Mouse (Mus musculus) lung, postnatal 0 days (tissue): ENCODE measurements around the gene D430042O09Rik. TPM values are rescaled to one million over a fixed set of nuclear protein-coding genes. Genes with fewer than 3 reads are reported as not detected.

ENCODE experiments used
- ATAC-seq: fragments of 200-750 bp; cut with Nextera tagmentation; 2 replicates; pipeline ENCODE4 v1.8.0; 2017; ENCODE audit warnings: moderate library complexity
- DNase-seq: peaks from one replicate; pipeline ENCODE4 v3.0.0-alpha.2; 2016; ENCODE audit warnings: low spot score
- H3K27ac ChIP-seq: fragments of 300-500 bp; sonication (generic); 2 replicates; pipeline ENCODE4 v1.5.1; 2014; ENCODE audit warnings: antibody characterized with exemption, mild to moderate bottlenecking, low read length, mixed read lengths
- H3K27me3 ChIP-seq: fragments of 300-500 bp; sonication (generic); replicated peaks from 2 replicates; pipeline ENCODE4 v1.6.1; 2014; ENCODE audit warnings: low read length, mixed read lengths; ENCODE audit not compliant: insufficient read depth
- H3K36me3 ChIP-seq: fragments of 300-500 bp; sonication (generic); 2 replicates; pipeline ENCODE4 v1.6.1; 2014; ENCODE audit warnings: low read length, mixed read lengths; ENCODE audit not compliant: insufficient read depth
- H3K4me1 ChIP-seq: fragments of 300-500 bp; sonication (generic); 2 replicates; pipeline ENCODE4 v1.6.1; 2014; ENCODE audit warnings: antibody characterized with exemption, low read depth, low read length, mixed read lengths; ENCODE audit not compliant: insufficient read depth
- H3K4me2 ChIP-seq: fragments of 300-500 bp; sonication (generic); replicated peaks from 2 replicates; pipeline ENCODE4 v1.6.1; 2014; ENCODE audit warnings: low read depth, mild to moderate bottlenecking, low read length, moderate library complexity, mixed read lengths
- H3K4me3 ChIP-seq: fragments of 300-500 bp; sonication (generic); 2 replicates; pipeline ENCODE4 v1.5.1; 2014; ENCODE audit warnings: low read depth, low read length
- H3K9ac ChIP-seq: fragments of 300-500 bp; sonication (generic); replicated peaks from 2 replicates; pipeline ENCODE4 v1.6.1; 2014; ENCODE audit warnings: low read depth, mild to moderate bottlenecking
- H3K9me3 ChIP-seq: fragments of 300-500 bp; sonication (generic); 2 replicates; pipeline ENCODE4 v1.6.1; 2016; ENCODE audit warnings: low read length, mixed read lengths
- CTCF ChIP-seq: IDR thresholded peaks from 2 replicates; pipeline ENCODE4 v1.5.1; 2016; ENCODE audit warnings: antibody characterized with exemption, mild to moderate bottlenecking
- EP300 ChIP-seq: IDR thresholded peaks from 2 replicates; pipeline ENCODE4 v1.6.1; 2016; ENCODE audit warnings: antibody characterized with exemption, mild to moderate bottlenecking, control low read depth
- WGBS: fragments of 180-500 bp; shearing (Covaris S2); extraction: QIAGEN DNeasy Blood & Tissue Kit; methylation state at CpG from one replicate; pipeline ENCODE4 v1.1.7; 2014; 5-methylcytosine and 5-hydroxymethylcytosine counted together
- polyA plus RNA-seq: library from polyadenylated mRNA; unstranded; fragments of >200 nt; fragmentation: Nextera tagmentation; extraction: Ambion mirVana; gene quantifications from 2 replicates; pipeline ENCODE4 v1.2.1, GENCODE M21; 2015

The D430042O09Rik gene
- polyA plus RNA-seq, 1 experiment from 2014 or later: 5.8 TPM

GRCm38 (mm10) chr7:125757896-125758623 is 50.4 kb downstream of the D430042O09Rik start:
- H3K9ac ChIP-seq: no peak overlapping the region
- WGBS: 50% methylated on average over 6 of the region's 6 CpGs
- H3K4me2 ChIP-seq: no peak overlapping the region
- DNase-seq (peak; percentile 40), ATAC-seq (peak; percentile 55)
- peaks cover 6% of the 10 kb centered on the region; the same call in 1 of the 2 replicates for H3K4me1 ChIP-seq
- 0 out of 2 replicates have a peak, but pooled peaks cover 3% of the 10 kb centered on the region for H3K36me3 ChIP-seq
- TF ChIP-seq EP300 (no peak), CTCF (no peak)
- H3K27ac ChIP-seq: no peak overlapping the region
- no peak overlapping the region for H3K4me3 ChIP-seq
- no peaks in the 10 kb centered on the region for H3K9me3 ChIP-seq
- H3K27me3 ChIP-seq: no peaks in the 10 kb centered on the region

- Histone ChIP-seq H3K9me3 (no peaks in the 10 kb centered on the region), H3K27me3 (no peaks in the 10 kb centered on the region), H3K27ac (no peak overlapping the region), H3K4me3 (no peak overlapping the region), H3K4me2 (no peak overlapping the region), H3K9ac (no peak overlapping the region), H3K4me1 (peaks cover 4% of the 10 kb centered on the region; the same call in 1 of the 2 replicates), H3K36me3 (no peaks in the 10 kb centered on the region)
- DNase-seq: peak; percentile 55
- WGBS: 72% methylated on average over 2 of the region's 2 CpGs
- TF ChIP-seq CTCF (no peak), EP300 (0 out of 2 replicates have a peak, but pooled peaks have one; percentile 22)
- peak; percentile 27; the same call in 1 of the 2 replicates for ATAC-seq
These were observed 54.6 kb downstream of the D430042O09Rik start for GRCm38 (mm10) chr7:125762289-125762688.

GRCm38 (mm10) chr7:125762883-125763830 is 55.5 kb downstream of the D430042O09Rik start:
- Histone ChIP-seq H3K4me1 (peaks cover 4% of the 10 kb centered on the region; the same call in 1 of the 2 replicates), H3K9me3 (no peaks in the 10 kb centered on the region), H3K27me3 (no peaks in the 10 kb centered on the region), H3K9ac (no peak overlapping the region), H3K36me3 (no peaks in the 10 kb centered on the region), H3K4me3 (no peak overlapping the region), H3K27ac (peak overlapping the region; percentile 38; the same call in 1 of the 2 replicates), H3K4me2 (no peak overlapping the region)
- ATAC-seq (no peak), DNase-seq (no peak)
- TF ChIP-seq EP300: no peak
- TF ChIP-seq CTCF: no peak
- 80% methylated on average over 7 of the region's 7 CpGs for WGBS

- Histone ChIP-seq H3K27me3 (no peaks in the 10 kb centered on the region), H3K9ac (no peak overlapping the region), H3K9me3 (no peaks in the 10 kb centered on the region), H3K36me3 (no peaks in the 10 kb centered on the region), H3K4me2 (no peak overlapping the region), H3K27ac (peak overlapping the region; percentile 57), H3K4me1 (peaks cover 4% of the 10 kb centered on the region; the same call in 1 of the 2 replicates), H3K4me3 (no peak overlapping the region)
- DNase-seq (peak; percentile 90), ATAC-seq (peak; percentile 89)
- TF ChIP-seq CTCF (no peak), EP300 (peak; percentile 66; the same call in 1 of the 2 replicates)
- WGBS: 60% methylated on average over 3 of the region's 3 CpGs
These were observed 56.7 kb downstream of the D430042O09Rik start for GRCm38 (mm10) chr7:125764373-125764772.

- WGBS: 56% methylated on average over 9 of the region's 9 CpGs
- Histone ChIP-seq H3K27ac (no peak overlapping the region), H3K4me2 (no peak overlapping the region), H3K9me3 (no peaks in the 10 kb centered on the region), H3K4me3 (no peak overlapping the region), H3K4me1 (peaks cover 4% of the 10 kb centered on the region; the same call in 1 of the 2 replicates), H3K27me3 (no peaks in the 10 kb centered on the region), H3K9ac (no peak overlapping the region), H3K36me3 (no peaks in the 10 kb centered on the region)
- ATAC-seq (peak; percentile 17), DNase-seq (peak; percentile 62)
- peak; percentile 72 for TF ChIP-seq CTCF
- no peak for TF ChIP-seq EP300
These were observed 59.5 kb downstream of the D430042O09Rik start for GRCm38 (mm10) chr7:125766976-125767831.
